Mouse (Mus musculus) CH12.LX (cell line): ENCODE data around the gene Fbxl18. TPM values are rescaled to one million over a fixed set of nuclear protein-coding genes. Genes with fewer than 3 reads are reported as not detected.
A peak's percentile ranks its signal among the peaks of the same experiment; 100 is the strongest.

Source experiments
- DNase-seq: peaks from one replicate; pipeline ENCODE4 v3.0.0-alpha.2; 2013; ENCODE audit errors: extremely low read depth
- H3K27ac ChIP-seq: 2 replicates; pipeline ENCODE4 v1.5.1; 2012; ENCODE audit warnings: low read depth, mild to moderate bottlenecking, control low read depth, moderate library complexity; ENCODE audit not compliant: insufficient read depth
- H3K27me3 ChIP-seq: replicated peaks from 2 replicates; pipeline ENCODE3; 2012; ENCODE audit warnings: inconsistent platforms
- H3K36me3 ChIP-seq, 2 experiments: replicated peaks in 1 of 2; 2 replicates each; pipeline versions ENCODE3 to v1.6.1; 2012; ENCODE audit warnings: inconsistent platforms in 1 of 2, low read length in 1 of 2, mild to moderate bottlenecking in 1 of 2, mixed read lengths in 1 of 2, moderate library complexity in 1 of 2; ENCODE audit not compliant: control insufficient read depth in 1 of 2, insufficient read depth in 1 of 2
- H3K4me1 ChIP-seq, 2 experiments: 2 replicates each; pipeline ENCODE4 v1.6.1; 2012; ENCODE audit warnings: inconsistent platforms in 1 of 2, moderate library complexity in 1 of 2; ENCODE audit not compliant: insufficient read depth in 2 of 2, control insufficient read depth in 1 of 2
- H3K4me2 ChIP-seq: 2 replicates; pipeline ENCODE4 v1.6.1; 2012; ENCODE audit warnings: low read depth, mild to moderate bottlenecking, control low read depth; ENCODE audit not compliant: poor library complexity, insufficient read depth, severe bottlenecking
- H3K4me3 ChIP-seq, 3 experiments: fragments of 150-350 bp in 1 of 3; sonication (generic) in 1 of 3; replicated peaks in 1 of 3; 2 replicates each; pipeline versions ENCODE3 to v1.5.1; 2011 to 2012; ENCODE audit warnings: low read depth in 2 of 3, low read length in 2 of 3, mild to moderate bottlenecking in 2 of 3, moderate library complexity in 2 of 3, control low read depth in 1 of 3, improper control_type of control experiment in 1 of 3, inconsistent platforms in 1 of 3, mixed read lengths in 1 of 3; ENCODE audit not compliant: poor library complexity in 1 of 3
- H3K79me2 ChIP-seq: replicated peaks from 2 replicates; pipeline ENCODE4 v1.6.1; 2012; ENCODE audit warnings: mild to moderate bottlenecking, moderate library complexity; ENCODE audit not compliant: control insufficient read depth, poor library complexity, insufficient read depth, severe bottlenecking; ENCODE audit errors: extremely low read depth
- H3K9ac ChIP-seq: 2 replicates; pipeline ENCODE4 v1.6.1; 2012; ENCODE audit warnings: low read depth, mild to moderate bottlenecking, control low read depth, moderate library complexity; ENCODE audit not compliant: insufficient read depth
- H3K9me3 ChIP-seq: replicated peaks from 2 replicates; pipeline ENCODE3; 2012; ENCODE audit warnings: low read length, inconsistent platforms, mixed read lengths
- CHD2 ChIP-seq: IDR thresholded peaks from 2 replicates; pipeline ENCODE4 v1.6.1; 2011; ENCODE audit warnings: low read length, improper control_type of control experiment
- CTCF ChIP-seq, 2 experiments: IDR thresholded peaks in 1 of 2; conservative IDR thresholded peaks in 1 of 2; 2 replicates each; pipeline ENCODE4 v1.5.1; 2011 to 2012; ENCODE audit warnings: low read depth in 2 of 2, low read length in 2 of 2, improper control_type of control experiment in 1 of 2, inconsistent platforms in 1 of 2, mild to moderate bottlenecking in 1 of 2, moderate library complexity in 1 of 2
- E2F4 ChIP-seq: IDR thresholded peaks from 2 replicates; pipeline ENCODE4 v1.6.1; 2011; ENCODE audit warnings: low read depth, low read length, improper control_type of control experiment; ENCODE audit not compliant: insufficient replicate concordance
- GABPA ChIP-seq: IDR thresholded peaks from 2 replicates; pipeline ENCODE4 v1.6.1; 2012; ENCODE audit warnings: low read depth, low read length, improper control_type of control experiment, inconsistent platforms; ENCODE audit not compliant: insufficient replicate concordance
- HCFC1 ChIP-seq: IDR thresholded peaks from 2 replicates; pipeline ENCODE4 v1.6.1; 2012; ENCODE audit warnings: low read depth, mild to moderate bottlenecking, inconsistent platforms, low read length, improper control_type of control experiment
- IRF4 ChIP-seq: IDR thresholded peaks from 2 replicates; pipeline ENCODE4 v1.6.1; 2014; ENCODE audit warnings: low read depth, mild to moderate bottlenecking, inconsistent platforms, low read length, improper control_type of control experiment
- MAFK ChIP-seq: IDR thresholded peaks from 2 replicates; pipeline ENCODE4 v1.6.1; 2011; ENCODE audit warnings: low read length, improper control_type of control experiment; ENCODE audit not compliant: insufficient replicate concordance
- MYC ChIP-seq: IDR thresholded peaks from 2 replicates; pipeline ENCODE4 v1.6.1; 2011; ENCODE audit warnings: low read depth, mild to moderate bottlenecking, improper control_type of control experiment, low read length
- PAX5 ChIP-seq: IDR thresholded peaks from 2 replicates; pipeline ENCODE4 v1.6.1; 2012; ENCODE audit warnings: low read length, inconsistent platforms, mixed read lengths
- POLR2AphosphoS2 ChIP-seq: IDR thresholded peaks from 2 replicates; pipeline ENCODE4 v1.6.1; 2011; ENCODE audit warnings: low read depth, low read length, improper control_type of control experiment
- SIN3A ChIP-seq: IDR thresholded peaks from 2 replicates; pipeline ENCODE4 v1.6.1; 2012; ENCODE audit warnings: low read length, improper control_type of control experiment, inconsistent platforms
- SMC3 ChIP-seq: IDR thresholded peaks from 2 replicates; pipeline ENCODE4 v1.6.1; 2011; ENCODE audit warnings: low read depth, low read length, improper control_type of control experiment
- TCF12 ChIP-seq: IDR thresholded peaks from 2 replicates; pipeline ENCODE4 v1.6.1; 2014; ENCODE audit warnings: low read depth, mild to moderate bottlenecking, inconsistent platforms, low read length, improper control_type of control experiment
- UBTF ChIP-seq: IDR thresholded peaks from 2 replicates; pipeline ENCODE4 v1.6.1; 2012; ENCODE audit warnings: low read depth, mild to moderate bottlenecking, inconsistent platforms, low read length, improper control_type of control experiment, moderate library complexity
- USF2 ChIP-seq: conservative IDR thresholded peaks from 2 replicates; pipeline ENCODE4 v1.6.1; 2011; ENCODE audit warnings: low read depth, low read length, improper control_type of control experiment
- ZC3H11A ChIP-seq: IDR thresholded peaks from 2 replicates; pipeline ENCODE4 v1.6.1; 2012; ENCODE audit warnings: low read depth, mild to moderate bottlenecking, inconsistent platforms, low read length, improper control_type of control experiment
- ZMIZ1 ChIP-seq: IDR thresholded peaks from 2 replicates; pipeline ENCODE4 v1.6.1; 2012; ENCODE audit warnings: low read depth, mild to moderate bottlenecking, inconsistent platforms, low read length, improper control_type of control experiment
- dilution Hi-C: fragments of 300-500 bp; cut with MboI; formaldehyde crosslinking; loops from 2 replicates; pipeline ENCODE4 v1.14.3; 2020; ENCODE audit warnings: low sequenced_read_pairs; ENCODE audit not compliant: extremely low pct_unique_long_range_greater_than_20kb, extremely low pct_ligation_motif_present
- in situ Hi-C: fragments of 300-500 bp; cut with MboI; formaldehyde crosslinking; loops from 3 replicates; pipeline ENCODE4 v1.14.3; 2019; ENCODE audit warnings: low sequenced_read_pairs, low pct_ligation_motif_present, low pct_unique_long_range_greater_than_20kb, mixed read lengths
- polyA plus RNA-seq: library from polyadenylated mRNA; unstranded; fragments of >175 nt; gene quantifications from 2 replicates; pipeline ENCODE4 v1.2.1, GENCODE M21; 2012; ENCODE audit warnings: low read depth; ENCODE audit not compliant: insufficient read length
- total RNA-seq, 2 experiments: library from RNA; depleted of rRNA; stranded (reverse); fragments of 300-350 nt in 1 of 2; fragments of >200 nt in 1 of 2; gene quantifications; 2 replicates each; pipeline ENCODE4 v1.2.3; 2012 to 2014

The Fbxl18 gene
- total and polyA plus RNA-seq, 3 experiments = 3.7 to 6.4 (median 5.5) TPM

- no peaks in the 10 kb centered on the region for H3K9me3 ChIP-seq
- peaks cover 46 to 53% of the 10 kb centered on the region in 2 experiments for H3K36me3 ChIP-seq
- dilution Hi-C loops = no loop called here
- H3K9ac ChIP-seq = peak overlapping the region; percentile 79
- H3K79me2 ChIP-seq = peaks cover 38% of the 10 kb centered on the region
- H3K4me2 ChIP-seq = peak overlapping the region; percentile 84
- peak overlapping the region; percentile 54 to 96 (median 85) for H3K4me3 ChIP-seq
- H3K4me1 ChIP-seq = peaks cover 31 to 55% of the 10 kb centered on the region in 2 experiments
- H3K27me3 ChIP-seq = no peaks in the 10 kb centered on the region
- TF ChIP-seq POLR2AphosphoS2 = 0 out of 2 replicates have a peak, but pooled peaks have one; percentile 30
- TF ChIP-seq ZMIZ1 = 0 out of 2 replicates have a peak, but pooled peaks have one; percentile 12
- TF ChIP-seq IRF4 = no peak
- no peak for TF ChIP-seq SMC3
- 0 out of 2 replicates have a peak, but pooled peaks have one; percentile 5 for TF ChIP-seq USF2
- TF ChIP-seq CHD2 = no peak
- in situ Hi-C loops = no loop called here
- peak overlapping the region; percentile 97; the same call in 1 of the 2 replicates for H3K27ac ChIP-seq
- no peak for DNase-seq
Measured at GRCm38 (mm10) chr5:142905038-142905695, 9.9 kb upstream of the Fbxl18 start.

DNA sequence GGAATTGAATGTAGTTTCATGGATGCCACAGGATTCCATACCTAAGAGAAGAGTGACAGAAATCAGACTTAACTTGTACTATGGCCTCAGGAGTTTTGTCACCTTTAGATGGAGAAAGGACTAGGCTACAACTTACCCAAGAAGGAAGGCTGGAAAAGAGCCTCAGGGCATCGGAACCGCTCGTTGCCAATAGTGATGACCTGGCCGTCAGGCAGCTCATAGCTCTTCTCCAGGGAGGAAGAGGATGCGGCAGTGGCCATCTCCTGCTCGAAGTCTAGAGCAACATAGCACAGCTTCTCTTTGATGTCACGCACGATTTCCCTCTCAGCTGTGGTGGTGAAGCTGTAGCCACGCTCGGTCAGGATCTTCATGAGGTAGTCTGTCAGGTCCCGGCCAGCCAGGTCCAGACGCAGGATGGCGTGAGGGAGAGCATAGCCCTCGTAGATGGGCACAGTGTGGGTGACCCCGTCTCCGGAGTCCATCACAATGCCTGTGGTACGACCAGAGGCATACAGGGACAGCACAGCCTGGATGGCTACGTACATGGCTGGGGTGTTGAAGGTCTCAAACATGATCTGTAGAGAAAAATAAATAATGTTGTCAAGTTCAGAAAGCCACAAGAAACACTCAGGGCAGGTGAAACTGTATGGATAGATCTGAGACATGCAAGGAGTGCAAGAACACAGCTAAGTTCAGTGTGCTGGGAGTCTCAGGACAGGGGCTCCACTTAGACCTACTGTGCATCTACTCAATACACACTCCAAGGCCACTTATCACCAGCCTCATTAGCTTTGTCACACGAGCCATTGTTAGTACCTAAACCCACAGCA lies 9.2 kb upstream of the Fbxl18 start:
- Histone ChIP-seq H3K9ac (peak overlapping the region; percentile 79), H3K9me3 (no peaks in the 10 kb centered on the region), H3K36me3 (peaks cover 49 to 60% of the 10 kb centered on the region in 2 experiments), H3K27ac (peak overlapping the region; percentile 43; the same call in 1 of the 2 replicates), H3K27me3 (no peaks in the 10 kb centered on the region), H3K4me2 (peak overlapping the region; percentile 84), H3K79me2 (peaks cover 38% of the 10 kb centered on the region), H3K4me3 (peak overlapping the region; percentile 54 to 96 (median 85)), H3K4me1 (peaks cover 24 to 52% of the 10 kb centered on the region in 2 experiments)
- dilution Hi-C loops (no loop called here), in situ Hi-C loops (no loop called here)
- TF ChIP-seq TCF12 (no peak), SIN3A (no peak; the same call in 1 of the 2 replicates), CTCF (conservative IDR thresholded peaks at IDR 0.05 in 1 of 2, IDR thresholded peaks at IDR 0.05 in 1 of 2; ENCODE audit: low read depth in 2 of 2, low read length in 2 of 2) (no peak), ZC3H11A (no peak), HCFC1 (no peak), E2F4 (no peak), UBTF (no peak), MYC (no peak), POLR2AphosphoS2 (peak; percentile 18; the same call in 1 of the 2 replicates), GABPA (no peak), ZMIZ1 (peak; percentile 32; the same call in 1 of the 2 replicates), CHD2 (0 out of 2 replicates have a peak, but pooled peaks have one; percentile 16), MAFK (no peak), PAX5 (no peak)
- DNase-seq = no peak
